Mouse (Mus musculus) MEL-GATA-1-ER (cell line): ENCODE data around the gene Sobp.

Experiments used
- DNase-seq: peaks from one replicate; pipeline ENCODE4 v3.0.0-alpha.2; 2012; ENCODE audit warnings: low read depth; ENCODE audit errors: extremely low read depth

Gene Sobp

GRCm38 (mm10) chr10:42999324-42999723 is 175.0 kb downstream of the Sobp start:
- no peak for DNase-seq

GRCm38 (mm10) chr10:42997278-42997677 is 177.1 kb downstream of the Sobp start:
- DNase-seq, result no peak

GRCm38 (mm10) chr10:42995484-42995895 is 178.8 kb downstream of the Sobp start:
- DNase-seq, result no peak

- no peak for DNase-seq
Observed at GRCm38 (mm10) chr10:42994331-42994782, 180.0 kb downstream of the Sobp start.

- DNase-seq, result no peak
Observed at GRCm38 (mm10) chr10:42991018-42991417, 183.3 kb downstream of the Sobp start.

GRCm38 (mm10) chr10:42989910-42990309 is 184.4 kb downstream of the Sobp start:
- DNase-seq, result peak; percentile 66

GRCm38 (mm10) chr10:42988627-42989026 is 185.7 kb downstream of the Sobp start:
- no peak for DNase-seq

GRCm38 (mm10) chr10:42987594-42988052 is 186.7 kb downstream of the Sobp start:
- no peak for DNase-seq

- DNase-seq, result no peak
Observed at GRCm38 (mm10) chr10:42984886-42985285, 189.4 kb downstream of the Sobp start.

- no peak for DNase-seq
Observed at GRCm38 (mm10) chr10:42980999-42981757, 193.2 kb downstream of the Sobp start.

GRCm38 (mm10) chr10:42978346-42978745 is 196.0 kb downstream of the Sobp start:
- no peak for DNase-seq

GRCm38 (mm10) chr10:42976577-42976976 is 197.8 kb downstream of the Sobp start:
- DNase-seq, result no peak

GRCm38 (mm10) chr10:42973537-42973936 is 200.8 kb downstream of the Sobp start:
- DNase-seq, result no peak

GRCm38 (mm10) chr10:42972504-42973172 is 201.7 kb downstream of the Sobp start:
- no peak for DNase-seq

GRCm38 (mm10) chr10:42968332-42968731 is 206.0 kb downstream of the Sobp start:
- DNase-seq, result no peak

GRCm38 (mm10) chr10:42963061-42963460 is 211.3 kb downstream of the Sobp start:
- no peak for DNase-seq

GRCm38 (mm10) chr10:42962655-42963054 is 211.7 kb downstream of the Sobp start:
- peak; percentile 81 for DNase-seq

- DNase-seq, result peak; percentile 60
Observed at GRCm38 (mm10) chr10:42962181-42962601, 212.1 kb downstream of the Sobp start.

- DNase-seq, result no peak
Observed at GRCm38 (mm10) chr10:42961771-42962170, 212.6 kb downstream of the Sobp start.

- no peak for DNase-seq
Observed at GRCm38 (mm10) chr10:42958686-42959085, 215.6 kb downstream of the Sobp start.

- DNase-seq, result peak; percentile 44
Observed at GRCm38 (mm10) chr10:42957881-42958651, 216.3 kb downstream of the Sobp start.

GRCm38 (mm10) chr10:42955205-42955604 is 219.1 kb downstream of the Sobp start:
- DNase-seq, result no peak
